Mouse (Mus musculus): ENCODE results near the gene Dnah7b.

DNA sequence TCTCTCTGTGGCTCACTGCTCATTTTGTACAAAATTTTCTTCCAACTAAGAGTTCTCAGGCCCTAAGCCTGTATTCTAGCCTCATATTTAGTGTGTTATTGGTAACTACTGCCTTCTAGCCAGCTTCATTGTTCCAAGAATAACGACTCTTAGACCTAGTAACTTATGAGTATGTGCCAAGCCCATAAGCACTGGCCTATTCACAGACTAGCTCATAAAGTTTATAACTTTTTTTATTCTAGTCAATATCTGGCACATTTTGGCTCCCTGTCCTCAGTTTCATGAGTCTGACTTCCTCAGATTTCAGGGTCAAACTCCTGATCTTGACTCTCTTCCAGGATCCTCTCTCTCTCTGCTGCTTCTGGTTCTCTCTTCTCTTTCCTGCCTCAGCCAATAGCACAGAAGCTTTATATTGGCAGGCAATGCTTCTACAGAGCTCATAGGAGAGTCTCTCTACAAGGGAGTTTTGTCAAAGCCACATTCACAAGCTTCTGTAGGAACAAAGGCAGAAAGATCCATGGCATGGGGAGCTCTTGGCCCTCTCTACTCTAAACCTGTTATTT is 34.0 kb upstream of the Dnah7b start:
- no peak for TF ChIP-seq CTCF (IDR thresholded peaks at IDR 0.05)
- no peak for TF ChIP-seq EP300 (IDR thresholded peaks at IDR 0.05; ENCODE audit: insufficient read depth, low read depth, low read length)

All from heart, adult 2 months (tissue).